Mouse (Mus musculus) heart, postnatal 10 days (tissue): ENCODE results near the gene Gm20388. TPM values are rescaled to one million over a fixed set of nuclear protein-coding genes. Genes with fewer than 3 reads are reported as not detected.
A peak's percentile ranks its signal among the peaks of the same experiment; 100 is the strongest.

ENCODE experiments used
- DNase-seq, 2 experiments: peaks; one replicate each; pipeline ENCODE4 v3.0.0; 2021
- intact Hi-C: fragments of 180-260 bp; cut with DNase I; formaldehyde crosslinking; loops from one replicate; pipeline ENCODE4 v1.15.1; 2025
- total RNA-seq, 2 experiments: library from RNA; stranded (reverse); gene quantifications; 2 replicates each; pipeline ENCODE4 v1.2.3; 2021

Gm20388 gene
- total RNA-seq, 2 experiments from 2014 or later: 2.0 to 2.2 TPM

DNA sequence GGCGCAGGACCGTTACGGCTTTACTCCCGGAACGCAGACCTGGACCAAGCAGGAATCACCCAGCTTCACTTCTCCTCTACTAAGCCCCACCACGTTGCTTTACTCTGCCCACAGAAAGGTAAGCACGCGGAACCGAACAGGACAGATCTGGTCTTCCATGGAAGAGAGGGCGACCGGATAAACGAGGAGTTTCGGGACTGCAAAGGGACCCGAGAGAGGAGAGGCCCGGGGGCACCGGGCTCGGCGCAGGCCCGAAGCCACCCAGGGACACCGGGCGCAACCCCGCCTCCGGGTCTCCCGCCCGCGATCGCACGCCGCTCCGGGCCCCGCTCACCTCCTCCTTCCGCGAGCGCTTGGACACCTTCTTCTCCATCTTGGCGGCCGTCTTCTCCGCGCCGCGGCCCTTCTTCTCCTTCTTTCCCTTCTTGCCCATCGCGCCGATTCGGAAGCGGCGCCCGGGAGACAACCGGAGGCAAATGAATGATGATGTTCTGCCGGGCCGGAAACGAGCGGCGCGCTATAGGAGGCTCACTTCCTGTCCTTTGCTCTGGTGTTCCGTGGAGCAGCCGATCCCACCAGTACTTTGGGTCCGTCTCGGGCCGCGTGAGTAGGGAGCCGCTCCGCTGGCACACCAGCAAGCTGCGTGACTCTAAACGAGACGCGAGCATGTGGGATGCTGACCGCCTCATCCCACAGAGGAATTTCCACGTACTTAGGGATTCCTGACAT is 1918.6 kb downstream of the Gm20388 start, which contains the start of gene Klhdc4:
Gene Klhdc4 (minus strand): TSS at position 522 of the 729 bp plus-strand sequence.
- DNase-seq: peak; percentile 90 to 92
- intact Hi-C loops: no loop called here

DNA sequence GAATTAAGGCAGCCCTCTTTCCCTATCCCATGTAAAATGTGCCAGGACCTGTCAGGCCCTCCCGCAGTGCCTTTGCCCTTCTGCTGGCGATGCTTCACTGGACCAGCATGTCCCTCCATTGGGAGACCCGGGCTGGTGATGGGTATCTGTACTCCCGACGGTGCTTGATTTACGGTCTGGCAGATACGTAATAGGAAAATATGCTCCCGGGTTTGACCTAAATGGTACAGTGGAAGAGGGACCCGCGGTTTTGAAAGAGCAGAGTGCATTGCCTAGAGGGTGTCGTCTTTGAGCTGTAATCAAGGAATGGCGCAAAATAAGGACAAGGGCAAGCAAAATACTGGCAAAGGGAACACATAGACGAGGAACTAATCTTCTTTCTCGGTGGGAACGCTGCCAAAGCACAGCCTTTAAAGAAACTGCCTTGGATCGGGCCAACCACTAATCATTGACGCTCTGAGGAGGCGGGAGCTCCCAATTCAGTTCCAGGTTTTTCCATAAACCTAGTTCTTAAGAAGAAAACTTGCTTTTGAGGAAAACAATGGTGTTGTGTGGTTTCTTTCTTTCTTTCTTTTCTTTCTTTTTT is 1919.2 kb downstream of the Gm20388 start:
- intact Hi-C loops: loop anchor here (5.0 kb wide), 1 partner anchor 113 kb away; no protein-coding TSS in a partner anchor
- no peak for DNase-seq

DNA sequence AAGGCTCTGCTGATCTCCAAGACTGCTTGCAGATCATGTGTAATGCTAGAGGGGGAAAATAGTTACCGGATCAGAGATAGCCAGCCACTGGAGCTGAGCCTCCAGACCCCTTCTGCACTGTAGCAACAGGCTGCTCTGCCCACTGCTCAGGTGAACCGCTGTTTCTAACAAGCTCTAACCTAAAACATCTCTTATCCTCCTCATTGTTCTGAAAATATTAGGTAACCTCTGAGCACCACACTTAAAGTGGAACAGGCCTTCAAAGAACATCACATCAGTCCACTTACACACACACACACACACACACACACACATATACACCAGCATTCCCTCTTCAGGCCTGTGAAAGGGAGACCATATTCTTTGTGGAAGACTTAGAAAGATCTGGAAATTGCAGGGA is 1921.4 kb downstream of the Gm20388 start:
- intact Hi-C loops: loop anchor here (5.0 kb wide), 1 partner anchor 115 kb away; no protein-coding TSS in a partner anchor

DNA sequence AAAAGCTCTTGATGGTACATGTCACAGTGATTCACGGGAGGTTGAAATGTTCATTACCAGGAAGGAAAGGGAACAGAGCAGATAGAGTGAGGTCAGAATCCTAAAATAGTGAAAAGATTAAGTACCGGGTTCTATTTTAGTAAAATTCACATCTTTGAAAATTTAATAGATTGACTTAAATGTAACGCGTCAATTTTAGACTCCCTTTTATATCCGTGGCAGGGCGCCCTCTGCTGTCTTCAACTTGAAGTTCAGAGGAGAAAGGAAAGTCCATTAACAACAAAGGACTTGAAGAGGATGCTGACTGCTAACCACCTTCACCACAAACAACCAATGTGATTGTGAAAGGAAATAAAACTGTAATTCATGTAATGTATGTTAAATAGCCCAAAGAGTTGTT is 1921.9 kb downstream of the Gm20388 start:
- intact Hi-C loops: loop anchor here (5.0 kb wide), 1 partner anchor 115 kb away; no protein-coding TSS in a partner anchor
- peak; percentile 72 to 82 for DNase-seq

More for the DNA sequence above, 1921.4 kb downstream of the Gm20388 start:
- no peak for DNase-seq

DNA sequence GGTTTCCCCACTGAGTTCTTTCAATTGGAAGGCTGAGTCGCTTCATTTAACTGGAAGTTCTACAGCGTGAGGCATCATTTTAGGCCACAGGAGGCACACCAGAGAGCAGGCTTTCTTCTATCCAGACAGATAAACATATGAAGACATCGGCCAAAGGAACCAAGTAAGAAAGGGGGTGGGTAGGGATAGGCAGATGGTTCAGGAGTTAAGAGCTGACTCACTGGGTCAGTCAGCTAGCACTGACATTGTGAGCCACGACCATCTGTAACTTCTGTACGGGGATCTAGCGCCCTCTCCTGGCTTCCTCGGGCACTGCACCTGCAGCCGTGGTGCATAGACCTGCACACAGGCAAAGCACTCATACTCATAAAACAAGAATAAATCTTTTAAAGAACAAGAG is 1930.6 kb downstream of the Gm20388 start:
- DNase-seq: peak in 1 of 2 experiments; percentile 62

DNA sequence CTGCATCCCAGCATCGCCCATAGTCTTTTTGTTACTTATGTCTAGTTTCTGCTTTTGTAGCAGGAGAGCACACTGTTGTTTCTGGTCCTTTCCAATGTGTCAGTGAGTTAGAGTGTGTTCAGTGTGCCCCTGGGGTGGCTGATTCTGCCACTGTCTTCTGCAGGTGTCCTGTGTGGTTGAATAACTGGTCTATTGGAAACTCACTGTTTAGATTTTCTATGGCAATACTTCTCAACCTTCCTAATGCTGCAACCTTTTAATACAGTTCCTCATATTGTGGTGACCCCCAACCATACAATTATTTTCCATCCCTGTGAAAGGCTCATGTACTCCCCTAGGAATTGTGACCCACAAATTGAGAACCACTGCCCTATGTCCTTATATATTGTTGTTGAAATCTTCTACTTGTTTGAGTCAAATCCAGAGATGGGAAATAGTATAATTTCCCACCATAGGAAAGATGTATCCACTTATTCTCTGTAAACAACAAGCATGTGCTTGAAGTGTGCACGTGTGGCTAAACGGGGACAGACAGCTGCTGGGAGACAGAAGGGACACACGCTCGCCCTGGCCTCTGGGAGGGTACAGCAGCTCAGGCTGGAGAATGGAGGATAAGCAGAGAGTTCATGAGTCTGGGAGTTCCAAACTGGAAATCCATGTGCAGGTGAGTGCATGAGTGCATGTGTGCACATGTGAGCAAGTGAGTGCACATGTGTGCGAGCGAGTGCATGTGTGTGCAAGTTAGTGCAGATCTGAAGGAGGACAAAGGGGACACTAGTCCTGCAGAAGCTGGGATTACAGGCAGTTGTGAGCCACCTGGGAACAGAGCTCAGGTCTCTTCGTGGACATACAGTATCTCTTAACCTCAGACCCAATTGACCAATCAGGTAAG is 1931.7 kb downstream of the Gm20388 start:
- intact Hi-C loops: loop anchor here (10.0 kb wide), 1 partner anchor 238 kb away; no protein-coding TSS in a partner anchor
- no peak for DNase-seq

More for the DNA sequence above, 1930.6 kb downstream of the Gm20388 start:
- intact Hi-C loops: loop anchor here (10.0 kb wide), 1 partner anchor 236 kb away; no protein-coding TSS in a partner anchor

DNA sequence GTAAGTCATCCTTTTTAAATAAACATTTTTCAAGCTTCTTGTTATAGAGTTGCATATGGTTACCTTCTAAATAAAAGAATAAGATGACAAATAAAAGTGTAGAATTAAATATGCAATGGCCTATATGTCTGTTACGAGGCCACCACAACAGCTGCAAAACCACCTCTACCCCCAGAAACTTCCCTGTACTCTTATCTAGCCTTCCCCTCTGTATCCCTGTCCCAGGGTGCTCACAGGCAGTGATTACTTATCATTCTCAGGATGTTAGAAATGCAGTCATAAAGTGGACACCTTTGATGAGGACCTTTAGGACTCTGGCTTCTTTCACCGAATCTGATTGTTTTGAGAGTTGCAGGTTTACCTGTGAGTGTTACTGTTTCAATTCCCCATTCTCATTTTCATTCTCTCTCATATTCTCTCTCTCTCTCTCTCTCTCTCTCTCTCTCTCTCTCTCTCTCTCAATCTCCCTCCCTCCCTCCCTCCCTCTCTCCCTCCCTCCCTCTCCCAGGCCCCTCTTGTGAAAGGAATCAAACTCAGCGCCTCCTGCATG is 1932.6 kb downstream of the Gm20388 start:
- DNase-seq: no peak
- intact Hi-C loops: loop anchor here (10.0 kb wide), 1 partner anchor 238 kb away; no protein-coding TSS in a partner anchor

DNA sequence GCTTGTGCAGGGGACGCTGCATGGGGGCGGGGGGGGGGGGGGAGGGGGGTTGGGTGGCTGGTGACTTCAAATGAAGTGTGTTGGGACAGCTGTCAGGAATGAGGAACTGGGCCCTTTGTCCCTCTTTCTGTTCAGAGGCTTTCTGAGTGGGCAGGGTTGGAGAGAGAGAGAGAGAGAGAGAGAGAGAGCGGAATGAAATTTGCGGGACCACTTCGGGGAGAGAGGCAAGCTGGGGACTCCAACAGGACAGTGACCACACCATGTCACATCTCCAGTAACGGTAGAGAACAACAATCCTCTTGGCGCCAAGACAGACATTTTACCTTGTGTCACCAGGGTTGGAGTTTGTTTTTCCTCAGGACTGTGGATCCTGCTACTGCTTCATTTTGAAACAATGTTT is 1934.1 kb downstream of the Gm20388 start:
- intact Hi-C loops: loop anchor here (10.0 kb wide), 1 partner anchor 240 kb away; no protein-coding TSS in a partner anchor
- no peak for DNase-seq

DNA sequence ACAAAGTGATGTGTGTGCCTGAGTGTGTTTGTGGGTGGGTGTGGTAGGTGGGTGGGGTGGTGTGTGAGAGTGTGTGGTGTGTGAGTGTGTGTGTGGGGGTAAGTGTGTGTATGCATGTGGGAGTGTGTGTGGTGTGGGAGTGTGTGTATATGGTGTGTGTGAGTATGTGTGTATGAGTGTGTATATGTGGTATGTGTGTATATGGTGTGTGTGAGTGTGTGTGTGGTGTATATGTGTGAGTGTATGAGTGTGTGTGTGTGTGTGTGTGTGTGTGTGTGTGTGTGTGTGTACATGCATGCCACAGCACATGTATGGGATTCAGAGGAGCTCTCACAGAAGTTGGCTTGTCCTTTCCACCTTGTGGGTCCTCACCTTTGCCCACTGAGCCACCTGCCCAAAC is 1936.2 kb downstream of the Gm20388 start:
- intact Hi-C loops: loop anchor here (10.0 kb wide), 1 partner anchor 242 kb away; no protein-coding TSS in a partner anchor

DNA sequence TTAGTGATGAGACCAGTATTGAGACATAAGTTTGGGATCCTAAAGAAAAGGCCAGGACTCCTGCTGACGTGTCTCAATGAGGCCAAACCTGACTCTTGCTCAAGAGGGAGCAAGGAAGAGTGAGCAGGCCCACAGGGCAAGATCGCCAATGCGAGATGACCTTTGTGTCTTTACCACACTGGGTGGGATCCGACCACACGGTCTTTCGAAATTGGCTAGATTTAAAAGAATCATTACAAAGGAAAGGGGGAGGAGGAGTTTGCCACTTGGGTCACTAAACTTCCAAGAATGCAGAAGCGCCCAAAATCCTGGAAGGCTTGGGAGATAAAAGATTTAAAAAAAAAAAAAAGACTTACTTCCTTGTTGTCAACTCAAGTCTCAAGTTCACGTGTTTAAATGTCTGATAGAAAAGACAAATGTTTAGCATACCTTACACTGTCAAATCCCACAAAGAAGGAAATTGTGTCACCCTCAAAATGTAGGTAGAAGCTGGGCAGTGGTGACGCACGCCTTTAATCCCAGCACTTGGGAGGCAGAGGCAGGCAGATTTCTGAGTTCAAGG is 1936.7 kb downstream of the Gm20388 start:
- intact Hi-C loops: loop anchor here (10.0 kb wide), 1 partner anchor 243 kb away; no protein-coding TSS in a partner anchor
- no peak for DNase-seq

More for the DNA sequence above, 1936.2 kb downstream of the Gm20388 start:
- DNase-seq: no peak

DNA sequence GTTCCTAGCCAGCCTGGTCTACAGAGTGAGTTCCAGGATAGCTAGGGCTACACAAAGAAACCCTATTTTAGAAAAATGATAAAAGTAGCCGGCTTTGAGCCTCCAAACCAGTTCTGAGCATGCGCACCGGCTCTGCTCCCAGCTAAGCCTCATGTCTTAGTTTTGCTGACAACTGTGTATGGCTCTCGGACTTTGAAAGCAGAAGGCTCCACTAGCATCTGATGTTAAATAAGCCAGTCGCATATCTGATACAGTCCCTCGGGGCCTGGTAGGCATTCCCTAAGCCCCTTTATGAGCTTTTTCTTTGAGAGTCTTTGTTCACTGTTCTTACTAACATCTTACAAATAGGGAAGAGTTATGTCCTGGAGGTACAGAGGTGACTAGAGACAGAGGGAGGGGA is 1937.3 kb downstream of the Gm20388 start:
- DNase-seq: no peak
- intact Hi-C loops: loop anchor here (10.0 kb wide), 1 partner anchor 243 kb away; no protein-coding TSS in a partner anchor

DNA sequence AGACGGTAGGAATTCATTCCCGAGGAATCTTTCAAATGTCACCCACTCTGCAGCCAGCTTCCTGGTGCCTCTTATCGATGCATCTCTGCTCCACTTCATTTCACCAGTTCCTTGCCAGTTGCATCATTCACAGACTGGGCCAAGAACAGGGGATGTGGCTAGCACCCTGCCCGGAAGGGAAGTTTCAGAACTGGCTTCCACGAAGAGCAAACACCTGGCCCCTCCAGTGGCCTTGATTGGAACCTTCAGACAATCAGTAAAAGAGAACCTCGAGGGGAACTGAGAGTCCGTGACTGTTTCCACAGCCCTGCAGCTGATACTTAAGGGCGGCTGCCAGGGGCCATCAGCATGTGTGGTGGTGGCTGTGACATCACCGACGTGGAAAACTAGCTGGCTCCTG is 1937.9 kb downstream of the Gm20388 start:
- DNase-seq: no peak
- intact Hi-C loops: loop anchor here (10.0 kb wide), 1 partner anchor 244 kb away; no protein-coding TSS in a partner anchor

DNA sequence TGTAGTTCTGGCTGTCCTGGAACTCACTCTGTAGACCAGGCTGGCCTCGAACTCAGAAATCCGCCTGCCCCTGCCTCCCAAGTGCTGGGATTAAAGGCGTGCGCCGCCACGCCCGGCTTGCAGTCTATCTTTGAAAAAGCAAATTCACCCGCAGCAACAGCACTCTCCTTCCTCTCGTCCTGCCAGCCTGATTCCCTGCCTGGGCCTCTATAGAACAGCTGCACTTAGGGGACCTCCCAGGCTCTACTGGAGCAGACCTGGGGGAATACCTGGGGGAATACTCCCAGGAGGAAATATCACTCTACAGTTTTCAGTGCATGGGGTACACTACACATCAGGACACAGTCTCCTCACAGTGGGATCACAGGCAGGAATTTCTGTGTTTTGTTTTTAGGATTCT is 1938.7 kb downstream of the Gm20388 start:
- intact Hi-C loops: loop anchor here (10.0 kb wide), 1 partner anchor 245 kb away; no protein-coding TSS in a partner anchor
- DNase-seq: no peak

DNA sequence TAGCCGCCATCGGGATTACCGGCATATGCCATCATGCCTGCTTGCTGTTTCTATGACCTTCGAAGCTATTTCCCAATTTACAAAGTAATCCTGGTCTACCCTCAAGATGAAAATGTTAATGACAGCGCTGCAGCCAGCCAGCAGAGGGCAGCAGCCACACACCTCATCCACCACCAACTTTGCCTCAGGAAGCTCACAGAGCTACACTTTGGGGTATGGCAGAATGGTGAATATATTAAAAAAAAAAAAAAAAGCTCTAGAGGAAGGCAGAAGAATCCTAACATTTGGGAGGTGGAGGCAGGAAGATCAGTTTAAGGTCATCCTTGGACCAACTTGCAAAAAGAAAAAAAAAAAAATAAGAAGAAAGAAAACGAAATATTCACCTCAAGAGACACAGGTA is 1939.4 kb downstream of the Gm20388 start:
- peak; percentile 68 to 80 for DNase-seq
- intact Hi-C loops: loop anchor here (1.0 to 2.0 kb wide), 2 partner anchors 59 to 75 kb away; no protein-coding TSS in a partner anchor

DNA sequence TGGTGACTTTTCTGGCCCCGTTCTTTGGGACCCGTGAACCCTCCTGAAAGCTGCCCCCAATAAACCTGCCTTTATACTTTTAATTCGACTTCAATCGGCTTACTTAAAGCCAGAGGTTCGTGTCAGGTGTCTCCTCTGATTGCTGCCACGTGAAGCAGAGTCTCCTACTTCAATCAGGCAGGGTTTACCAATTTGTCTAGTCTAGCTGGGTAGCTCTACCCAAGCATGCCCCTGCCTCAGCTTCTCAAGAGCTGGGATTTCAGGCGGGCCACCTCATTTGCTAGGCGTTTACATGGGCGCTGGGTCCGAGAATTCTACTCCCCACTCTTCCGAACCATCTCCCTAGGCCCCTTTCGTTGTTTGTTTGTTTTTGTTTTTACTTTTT is 1939.8 kb downstream of the Gm20388 start:
- intact Hi-C loops: loop anchor here (1.0 to 2.0 kb wide), 2 partner anchors 59 to 74 kb away; no protein-coding TSS in a partner anchor

DNA sequence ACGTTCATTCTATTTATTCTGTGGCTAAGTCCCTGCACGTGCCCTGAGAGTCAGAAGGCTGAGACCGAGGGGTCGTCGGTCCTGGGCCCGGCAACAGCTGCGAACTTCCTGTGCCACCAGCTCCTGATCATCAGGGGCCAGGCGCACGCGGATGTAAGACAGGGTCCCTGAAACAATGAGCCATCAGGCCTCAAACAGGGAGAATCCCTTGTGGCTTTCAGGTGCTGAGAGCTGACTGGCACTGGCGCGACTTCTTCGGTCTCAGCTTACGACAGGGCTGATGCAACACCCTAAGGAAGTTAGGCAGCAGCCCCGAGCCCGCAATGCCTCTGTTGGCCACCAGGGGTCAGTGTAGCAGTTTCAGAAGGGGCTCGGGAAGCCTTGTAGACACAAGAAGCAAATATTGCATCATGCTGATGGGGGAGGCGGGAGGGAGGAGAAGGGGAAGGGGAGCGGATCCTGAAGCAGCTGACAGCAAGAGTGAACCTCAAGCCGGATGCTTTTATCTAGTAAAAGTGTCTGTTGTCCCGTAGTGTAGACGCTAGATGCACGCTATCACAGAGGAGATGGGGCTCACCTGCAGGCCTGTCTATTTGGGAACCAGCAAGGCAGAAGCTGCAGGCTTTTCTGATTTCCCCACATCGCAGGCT is 1940.3 kb downstream of the Gm20388 start:
- intact Hi-C loops: loop anchor here (1.0 to 2.0 kb wide), 2 partner anchors 58 to 74 kb away; no protein-coding TSS in a partner anchor

More for the DNA sequence above, 1939.8 kb downstream of the Gm20388 start:
- no peak for DNase-seq

DNA sequence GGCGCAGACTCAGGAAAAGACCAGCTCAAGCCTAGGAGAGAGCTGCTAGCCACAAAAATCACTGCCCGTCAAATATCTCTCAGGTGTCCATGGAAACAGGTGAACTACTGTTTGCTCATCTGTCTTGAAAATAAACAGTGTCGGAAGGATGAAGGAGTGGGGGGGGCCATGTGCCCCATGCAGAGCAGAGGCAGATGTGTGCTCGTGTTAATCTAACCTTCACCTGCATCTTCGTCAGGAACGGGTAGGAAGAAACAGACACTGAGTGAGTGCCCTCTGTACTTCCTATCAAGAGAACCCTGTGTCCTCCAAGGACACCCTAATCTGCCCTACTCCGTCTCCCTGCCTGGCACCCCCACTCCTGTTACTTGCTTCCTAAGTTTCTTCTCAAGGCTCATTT is 1941.1 kb downstream of the Gm20388 start:
- no peak for DNase-seq
- intact Hi-C loops: loop anchor here (2.0 kb wide), 1 partner anchor 73 kb away; no protein-coding TSS in a partner anchor

More for the DNA sequence above, 1940.3 kb downstream of the Gm20388 start:
- DNase-seq: peak; percentile 95 to 98

DNA sequence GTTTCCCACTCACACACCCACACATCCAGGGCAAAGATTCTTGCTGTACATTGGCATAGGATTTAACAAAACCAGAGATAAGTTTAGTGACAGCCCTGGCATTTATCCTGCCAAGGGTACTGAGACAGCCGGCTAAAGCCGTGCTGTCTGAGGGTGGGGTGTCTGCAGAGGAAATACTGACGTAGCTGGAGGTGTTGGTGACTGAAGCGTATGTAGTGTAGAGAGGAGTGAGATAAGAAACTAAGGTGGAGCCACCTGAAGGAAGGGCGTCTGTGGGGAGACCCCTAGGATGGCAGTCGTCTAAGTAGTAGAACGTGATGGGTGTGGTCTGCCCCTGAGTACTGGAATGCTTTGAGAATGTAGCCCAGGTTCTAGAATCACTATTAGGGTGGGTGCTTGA is 1941.8 kb downstream of the Gm20388 start:
- intact Hi-C loops: no loop called here
- DNase-seq: no peak

DNA sequence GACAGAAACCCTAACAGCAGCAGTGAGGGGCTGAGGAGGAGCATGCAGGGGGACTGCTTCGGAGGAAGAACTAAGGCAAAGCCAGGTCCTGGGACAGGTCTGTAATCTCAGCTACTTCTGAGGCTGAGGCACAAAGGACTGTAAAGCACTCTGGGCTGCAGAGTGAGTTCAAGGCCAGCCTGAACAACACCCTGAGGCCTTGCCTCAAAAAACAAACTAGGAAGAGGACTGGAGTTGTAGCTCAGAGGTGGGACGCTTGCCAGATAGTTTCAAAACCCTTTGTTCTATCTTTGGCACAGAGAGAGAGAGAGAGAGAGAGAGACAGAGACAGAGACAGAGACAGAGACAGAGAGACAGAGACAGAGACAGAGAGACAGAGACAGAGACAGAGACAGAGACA is 1942.9 kb downstream of the Gm20388 start:
- DNase-seq: no peak
- intact Hi-C loops: no loop called here
